Mouse (Mus musculus): Measurements from ENCODE around the gene Fntb. TPM values are rescaled to one million over a fixed set of nuclear protein-coding genes. Genes with fewer than 3 reads are reported as not detected.

Fntb gene
- polyA plus RNA-seq, 1 experiment from 2014 or later, result 41.7 TPM

- peaks cover 12% of the 10 kb centered on the region; the same call in 1 of the 2 replicates for H3K36me3 ChIP-seq
- no peak overlapping the region for H3K4me3 ChIP-seq (replicated peaks)
- H3K27me3 ChIP-seq, result no peaks in the 10 kb centered on the region
- WGBS, result 63% methylated on average over 10 of the region's 10 CpGs
- 0 out of 2 replicates have a peak, but pooled peaks cover 7% of the 10 kb centered on the region for H3K4me1 ChIP-seq (replicated peaks)
- H3K9ac ChIP-seq (replicated peaks), result no peak overlapping the region
- no peaks in the 10 kb centered on the region for H3K9me3 ChIP-seq
- no peak overlapping the region for H3K27ac ChIP-seq
- ATAC-seq (ENCODE audit: insufficient number of reproducible peaks, insufficient read depth, low FRiP score, low TSS enrichment, low read depth), result no peak
- H3K4me2 ChIP-seq, result no peak overlapping the region
Measured at GRCm38 (mm10) chr12:76867586-76868280, 102.3 kb downstream of the Fntb start.

- 77% methylated on average over 14 of the region's 14 CpGs for WGBS
- no peak overlapping the region for H3K9ac ChIP-seq (replicated peaks)
Measured at GRCm38 (mm10) chr12:76868463-76869198, 103.2 kb downstream of the Fntb start.

GRCm38 (mm10) chr12:76869561-76869960 lies 104.2 kb downstream of the Fntb start:
- Histone ChIP-seq H3K9me3 (no peaks in the 10 kb centered on the region), H3K27me3 (no peaks in the 10 kb centered on the region), H3K4me2 (no peak overlapping the region), H3K4me3 (replicated peaks) (no peak overlapping the region), H3K9ac (replicated peaks) (no peak overlapping the region), H3K4me1 (replicated peaks) (0 out of 2 replicates have a peak, but pooled peaks cover 7% of the 10 kb centered on the region), H3K36me3 (peaks cover 15% of the 10 kb centered on the region; the same call in 1 of the 2 replicates), H3K27ac (no peak overlapping the region)
- 84% methylated on average over 7 of the region's 7 CpGs for WGBS
- ATAC-seq (ENCODE audit: insufficient number of reproducible peaks, insufficient read depth, low FRiP score, low TSS enrichment, low read depth), result no peak

More at GRCm38 (mm10) chr12:76868463-76869198, 103.2 kb downstream of the Fntb start:
- no peak overlapping the region for H3K27ac ChIP-seq
- no peak overlapping the region for H3K4me2 ChIP-seq
- no peaks in the 10 kb centered on the region for H3K9me3 ChIP-seq
- no peak overlapping the region for H3K4me3 ChIP-seq (replicated peaks)
- ATAC-seq (ENCODE audit: insufficient number of reproducible peaks, insufficient read depth, low FRiP score, low TSS enrichment, low read depth), result no peak
- 0 out of 2 replicates have a peak, but pooled peaks cover 7% of the 10 kb centered on the region for H3K4me1 ChIP-seq (replicated peaks)
- no peaks in the 10 kb centered on the region for H3K27me3 ChIP-seq
- H3K36me3 ChIP-seq, result 0 out of 2 replicates have a peak, but pooled peaks cover 6% of the 10 kb centered on the region

GRCm38 (mm10) chr12:76872767-76873316 lies 107.5 kb downstream of the Fntb start:
- no peaks in the 10 kb centered on the region for H3K9me3 ChIP-seq
- WGBS, result 82% methylated on average over 7 of the region's 7 CpGs
- no peak overlapping the region for H3K9ac ChIP-seq (replicated peaks)
- H3K27me3 ChIP-seq, result no peaks in the 10 kb centered on the region
- ATAC-seq (ENCODE audit: insufficient number of reproducible peaks, insufficient read depth, low FRiP score, low TSS enrichment, low read depth), result no peak
- H3K4me3 ChIP-seq (replicated peaks), result no peak overlapping the region
- peaks cover 31% of the 10 kb centered on the region; the same call in 1 of the 2 replicates for H3K36me3 ChIP-seq
- H3K4me2 ChIP-seq, result no peak overlapping the region
- no peaks in the 10 kb centered on the region; the same call in 1 of the 2 replicates for H3K4me1 ChIP-seq (replicated peaks)
- H3K27ac ChIP-seq, result no peak overlapping the region

GRCm38 (mm10) chr12:76874826-76875225 lies 109.4 kb downstream of the Fntb start:
- no peaks in the 10 kb centered on the region; the same call in 1 of the 2 replicates for H3K4me1 ChIP-seq (replicated peaks)
- 65% methylated on average over 9 of the region's 9 CpGs for WGBS
- no peaks in the 10 kb centered on the region for H3K9me3 ChIP-seq
- H3K27me3 ChIP-seq, result no peaks in the 10 kb centered on the region
- no peak overlapping the region for H3K27ac ChIP-seq
- H3K36me3 ChIP-seq, result peaks cover 31% of the 10 kb centered on the region; the same call in 1 of the 2 replicates
- H3K9ac ChIP-seq (replicated peaks), result no peak overlapping the region
- ATAC-seq (ENCODE audit: insufficient number of reproducible peaks, insufficient read depth, low FRiP score, low TSS enrichment, low read depth), result no peak
- no peak overlapping the region for H3K4me3 ChIP-seq (replicated peaks)
- no peak overlapping the region for H3K4me2 ChIP-seq

- Histone ChIP-seq H3K27ac (no peak overlapping the region), H3K9ac (replicated peaks) (no peak overlapping the region), H3K36me3 (peaks cover 19% of the 10 kb centered on the region; the same call in 1 of the 2 replicates), H3K4me1 (replicated peaks) (peaks cover 10% of the 10 kb centered on the region), H3K4me3 (replicated peaks) (no peak overlapping the region), H3K9me3 (no peaks in the 10 kb centered on the region), H3K4me2 (no peak overlapping the region), H3K27me3 (no peaks in the 10 kb centered on the region)
- 10% methylated on average over 5 of the region's 5 CpGs for WGBS
- ATAC-seq (ENCODE audit: insufficient number of reproducible peaks, insufficient read depth, low FRiP score, low TSS enrichment, low read depth), result no peak
Measured at GRCm38 (mm10) chr12:76879242-76879641, 113.9 kb downstream of the Fntb start.

GRCm38 (mm10) chr12:76880131-76880530 lies 114.7 kb downstream of the Fntb start:
- Histone ChIP-seq H3K27me3 (no peaks in the 10 kb centered on the region), H3K4me1 (replicated peaks) (peaks cover 12% of the 10 kb centered on the region), H3K9ac (replicated peaks) (no peak overlapping the region), H3K4me2 (no peak overlapping the region), H3K36me3 (peaks cover 10% of the 10 kb centered on the region; the same call in 1 of the 2 replicates), H3K9me3 (no peaks in the 10 kb centered on the region), H3K27ac (no peak overlapping the region), H3K4me3 (replicated peaks) (no peak overlapping the region)
- no peak for ATAC-seq (ENCODE audit: insufficient number of reproducible peaks, insufficient read depth, low FRiP score, low TSS enrichment, low read depth)
- 81% methylated on average over 4 of the region's 4 CpGs for WGBS

GRCm38 (mm10) chr12:76883824-76884223 lies 118.4 kb downstream of the Fntb start:
- no peaks in the 10 kb centered on the region for H3K27me3 ChIP-seq
- H3K4me2 ChIP-seq, result no peak overlapping the region
- WGBS, result 40% methylated on average over 9 of the region's 9 CpGs
- peak; percentile 77 for ATAC-seq (ENCODE audit: insufficient number of reproducible peaks, insufficient read depth, low FRiP score, low TSS enrichment, low read depth)
- H3K9me3 ChIP-seq, result no peaks in the 10 kb centered on the region
- H3K27ac ChIP-seq, result 0 out of 2 replicates have a peak overlapping the region, but pooled peaks have one; percentile 23
- H3K4me3 ChIP-seq (replicated peaks), result no peak overlapping the region
- H3K36me3 ChIP-seq, result peaks cover 9% of the 10 kb centered on the region; the same call in 1 of the 2 replicates
- H3K4me1 ChIP-seq (replicated peaks), result peaks cover 12% of the 10 kb centered on the region
- no peak overlapping the region for H3K9ac ChIP-seq (replicated peaks)

- 91% methylated on average over 4 of the region's 4 CpGs for WGBS
- no peak overlapping the region for H3K27ac ChIP-seq
- H3K4me1 ChIP-seq (replicated peaks), result peaks cover 12% of the 10 kb centered on the region
- no peak for ATAC-seq (ENCODE audit: insufficient number of reproducible peaks, insufficient read depth, low FRiP score, low TSS enrichment, low read depth)
- H3K9me3 ChIP-seq, result no peaks in the 10 kb centered on the region
- H3K27me3 ChIP-seq, result no peaks in the 10 kb centered on the region
- no peak overlapping the region for H3K4me2 ChIP-seq
- H3K36me3 ChIP-seq, result peaks cover 20% of the 10 kb centered on the region; the same call in 1 of the 2 replicates
- H3K9ac ChIP-seq (replicated peaks), result no peak overlapping the region
- H3K4me3 ChIP-seq (replicated peaks), result no peak overlapping the region
Measured at GRCm38 (mm10) chr12:76885103-76885502, 119.7 kb downstream of the Fntb start.

- Histone ChIP-seq H3K4me2 (no peak overlapping the region), H3K4me3 (replicated peaks) (no peak overlapping the region), H3K9ac (replicated peaks) (no peak overlapping the region), H3K4me1 (replicated peaks) (peaks cover 12% of the 10 kb centered on the region), H3K27ac (no peak overlapping the region), H3K36me3 (peaks cover 34% of the 10 kb centered on the region; the same call in 1 of the 2 replicates), H3K27me3 (no peaks in the 10 kb centered on the region), H3K9me3 (no peaks in the 10 kb centered on the region)
- no peak for ATAC-seq (ENCODE audit: insufficient number of reproducible peaks, insufficient read depth, low FRiP score, low TSS enrichment, low read depth)
- WGBS, result 89% methylated on average over 7 of the region's 7 CpGs
Measured at GRCm38 (mm10) chr12:76886826-76887225, 121.4 kb downstream of the Fntb start.

GRCm38 (mm10) chr12:76887941-76888340 lies 122.6 kb downstream of the Fntb start:
- no peak for ATAC-seq (ENCODE audit: insufficient number of reproducible peaks, insufficient read depth, low FRiP score, low TSS enrichment, low read depth)
- Histone ChIP-seq H3K4me2 (no peak overlapping the region), H3K9ac (replicated peaks) (no peak overlapping the region), H3K36me3 (peaks cover 42% of the 10 kb centered on the region; the same call in 1 of the 2 replicates), H3K27ac (no peak overlapping the region), H3K9me3 (no peaks in the 10 kb centered on the region), H3K27me3 (no peaks in the 10 kb centered on the region), H3K4me1 (replicated peaks) (peaks cover 12% of the 10 kb centered on the region), H3K4me3 (replicated peaks) (no peak overlapping the region)
- WGBS, result 95% methylated on average over 12 of the region's 12 CpGs
